Mouse (Mus musculus) retina, adult 2 months (tissue): Measurements from ENCODE around the gene Thap12.

ENCODE experiments used
- DNase-seq: peaks from one replicate; pipeline ENCODE4 v3.0.0-alpha.2; 2012; ENCODE audit warnings: low read depth, low spot score

The Thap12 gene

DNA sequence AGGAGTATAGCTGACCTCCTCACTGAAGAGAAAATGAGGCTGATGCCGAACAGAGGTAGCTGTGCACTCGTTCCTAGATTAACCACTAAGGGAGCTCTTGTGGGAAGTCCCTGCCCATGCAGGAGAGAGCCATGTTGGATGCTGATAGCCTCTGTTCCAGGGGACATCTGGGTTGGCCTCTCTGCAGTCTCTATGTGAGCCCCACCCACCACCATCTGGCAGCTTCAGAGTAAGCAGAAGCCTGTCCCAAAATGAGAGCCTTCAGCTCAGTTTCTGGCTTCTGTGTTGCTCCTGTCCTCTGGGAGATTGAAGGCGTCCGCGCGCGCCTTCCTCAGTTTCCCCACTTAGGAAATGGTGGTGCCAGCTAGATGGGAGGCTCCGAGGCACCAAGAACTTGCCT lies 53.7 kb downstream of the Thap12 start:
- no peak for DNase-seq

DNA sequence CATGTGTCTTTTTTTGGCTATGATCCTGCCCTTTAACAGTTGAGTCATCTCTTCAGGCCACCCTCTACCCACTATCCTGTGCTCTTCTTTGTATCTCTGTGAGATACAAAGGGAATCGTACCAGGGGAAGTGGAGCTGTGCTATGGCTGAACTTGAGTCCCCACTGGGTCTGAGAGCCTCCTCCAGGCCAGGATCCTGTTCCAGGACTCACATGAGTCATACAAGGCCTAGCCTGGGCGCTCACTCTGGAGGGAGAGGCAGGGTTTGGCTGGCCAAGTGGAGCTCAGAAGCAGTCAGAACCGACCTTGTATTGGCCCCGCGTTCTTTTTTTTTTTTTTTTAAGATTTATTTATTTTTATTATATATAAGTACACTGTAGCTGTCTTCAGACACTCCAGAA lies 57.2 kb downstream of the Thap12 start:
- no peak for DNase-seq

DNA sequence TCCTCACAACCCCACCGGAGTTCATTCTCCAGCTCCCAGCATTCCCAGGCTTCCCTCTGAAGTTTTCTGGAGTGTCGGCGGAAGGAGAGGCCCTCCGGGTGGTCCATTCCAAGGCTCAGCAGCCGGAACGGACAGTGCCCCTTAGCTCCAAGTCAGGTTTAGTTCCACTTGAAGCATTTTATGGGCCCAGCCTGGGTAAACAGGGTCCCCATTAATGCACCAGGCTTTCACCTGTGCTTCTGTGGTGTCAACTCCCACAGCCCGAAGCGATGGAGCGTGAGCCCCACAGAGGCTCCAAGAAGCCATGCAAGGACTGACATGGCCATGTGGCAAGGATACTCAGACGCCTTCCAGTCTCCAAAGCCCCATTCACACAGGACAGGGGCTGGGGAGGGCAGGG lies 61.0 kb downstream of the Thap12 start:
- no peak for DNase-seq

DNA sequence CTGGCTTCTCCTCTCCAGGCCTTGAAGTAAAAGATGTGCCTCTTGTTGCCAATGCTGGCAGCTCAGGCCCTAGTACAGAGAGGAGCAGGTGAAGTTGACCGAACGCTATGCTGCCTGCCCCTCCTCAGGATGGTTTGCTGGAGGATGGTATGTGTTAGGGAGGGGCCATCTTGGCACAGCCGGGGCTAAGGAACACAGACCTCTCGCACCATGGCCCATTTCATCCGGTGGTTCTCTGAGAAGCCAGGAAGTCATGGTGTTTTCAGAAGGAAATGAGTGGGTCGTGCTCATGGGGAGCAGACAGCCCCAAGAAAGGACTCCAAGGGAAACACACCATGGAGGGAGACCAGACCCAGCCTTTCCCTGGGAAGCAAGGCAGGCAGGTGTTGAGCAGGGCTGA lies 64.4 kb downstream of the Thap12 start:
- DNase-seq = no peak
